Mouse (Mus musculus): ENCODE data around the gene Sav1.

Gene Sav1

DNA sequence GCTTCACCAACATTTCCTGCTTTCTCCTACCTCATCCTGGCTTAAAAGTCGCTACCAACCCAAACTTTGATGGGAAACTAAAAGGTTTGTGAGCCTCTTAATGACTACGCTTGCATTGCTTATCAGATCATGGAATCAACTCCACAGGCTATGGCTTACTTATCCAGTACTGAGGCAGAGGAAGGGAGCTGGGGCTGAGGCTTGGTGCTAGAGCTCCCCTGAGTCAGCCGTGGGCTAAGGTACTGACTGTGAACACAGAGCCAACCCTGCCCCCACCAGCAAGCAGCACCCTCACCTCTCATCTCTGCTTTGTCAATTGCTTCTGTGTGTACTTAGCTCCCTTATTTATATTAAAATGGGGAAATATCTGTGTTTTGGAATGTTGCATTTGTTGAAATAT, 39.3 kb downstream of the Sav1 start:
- DNase-seq = no peak

DNA sequence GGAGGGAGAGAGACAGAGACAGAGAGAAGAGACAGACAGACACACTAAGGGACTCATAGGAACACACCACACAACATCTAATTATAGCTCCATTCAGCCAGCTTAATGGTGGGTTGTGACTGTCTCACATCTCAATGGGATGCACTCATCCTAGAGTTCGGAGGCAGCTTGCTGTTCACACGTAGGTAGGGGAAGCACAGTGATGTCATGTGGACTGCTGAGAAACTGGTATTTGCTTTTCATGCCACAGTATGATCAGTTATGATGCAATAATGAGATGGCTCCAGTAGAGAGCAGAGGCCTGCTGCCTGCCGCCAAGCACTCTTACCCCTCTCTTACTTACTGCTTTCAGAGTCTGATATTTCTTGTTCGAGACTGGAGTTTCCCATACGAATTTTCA, 40.9 kb downstream of the Sav1 start:
- DNase-seq = no peak

DNA sequence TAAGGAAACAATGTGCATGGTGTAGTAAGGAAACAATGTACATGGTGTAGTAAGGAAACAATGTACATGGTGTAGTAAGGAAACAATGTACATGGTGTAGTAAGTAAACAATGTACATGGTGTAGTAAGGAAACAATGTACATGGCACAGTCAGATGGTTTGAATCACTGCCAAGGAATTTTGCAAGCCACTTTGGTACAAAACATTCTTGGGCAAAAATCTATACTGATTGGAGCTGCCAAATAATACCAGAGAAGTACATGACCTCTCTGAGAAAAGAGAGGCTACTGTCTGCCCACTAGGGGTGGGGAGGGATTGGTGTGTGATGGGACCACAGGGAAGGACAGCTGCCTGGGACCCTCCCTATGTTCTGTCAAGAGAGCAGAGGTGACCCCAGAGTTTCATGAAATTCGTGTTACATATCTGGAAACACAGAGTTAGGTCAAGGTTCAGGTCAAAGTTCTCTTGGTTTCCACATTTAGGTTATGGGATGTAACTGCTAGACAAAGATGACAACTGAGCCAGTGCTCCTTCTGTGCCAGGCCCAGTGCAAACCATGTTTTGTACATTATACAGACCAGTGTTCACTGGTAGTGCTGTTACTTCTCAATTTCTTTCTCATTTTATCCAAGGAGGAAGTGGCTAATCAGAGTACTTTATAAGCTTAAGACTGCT, 45.0 kb downstream of the Sav1 start:
- no peak for DNase-seq

DNA sequence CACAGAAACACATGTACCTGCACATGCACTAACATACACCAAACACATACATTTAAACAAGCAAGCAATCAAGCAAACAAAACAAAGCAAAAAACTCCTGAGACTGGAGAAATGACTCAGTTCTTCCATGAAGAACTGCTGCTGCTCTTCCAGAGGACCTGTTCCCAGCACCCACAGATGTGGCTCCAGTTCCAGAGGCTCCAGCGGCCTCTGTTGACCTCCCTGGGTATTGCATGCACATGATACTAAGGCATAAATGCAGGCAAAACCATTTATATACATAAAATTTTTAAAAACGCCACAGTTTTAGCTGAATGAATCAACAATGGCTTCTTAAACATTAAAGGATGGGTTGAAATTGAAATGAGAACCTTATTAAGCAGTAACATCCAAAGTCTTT, 47.5 kb downstream of the Sav1 start:
- DNase-seq = peak; percentile 12

DNA sequence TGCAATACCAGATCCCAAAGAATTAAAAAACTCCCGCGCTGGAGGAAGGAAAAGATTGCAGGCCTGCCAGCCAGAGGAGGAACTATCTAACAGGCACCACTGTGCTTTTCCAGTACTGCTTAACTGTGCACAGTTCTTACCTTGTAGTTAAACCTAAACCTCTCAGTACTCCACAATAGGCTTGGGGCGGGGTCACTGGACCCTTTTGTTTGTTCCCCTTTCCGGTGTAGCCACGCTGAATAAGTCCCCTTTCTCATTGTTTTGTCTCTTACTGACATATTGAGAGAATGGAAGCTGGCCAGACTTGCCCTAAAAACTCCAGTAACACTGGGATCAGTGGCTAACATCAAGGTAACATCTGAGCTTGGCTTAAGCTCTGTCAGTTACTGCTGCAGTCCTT, 49.1 kb downstream of the Sav1 start:
- no peak for DNase-seq

DNA sequence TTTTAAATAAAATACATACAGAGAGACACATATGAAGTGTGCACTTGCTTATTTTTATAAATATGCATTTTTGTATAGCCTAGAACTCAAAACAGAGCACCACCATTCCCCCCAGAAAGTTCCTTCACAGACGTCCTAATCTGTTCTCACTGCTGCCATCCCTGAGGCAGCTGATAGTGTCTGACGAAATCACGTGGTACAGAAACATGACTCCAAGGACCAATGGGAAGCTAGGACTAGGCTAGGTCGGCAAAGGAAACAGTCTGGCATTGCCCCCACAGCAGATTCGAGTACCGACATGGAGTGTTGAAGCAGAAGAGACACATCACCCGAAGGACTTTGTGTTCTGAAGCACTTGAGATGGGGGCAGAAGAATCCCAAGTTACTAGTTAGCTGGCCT, 60.1 kb downstream of the Sav1 start:
- no peak for DNase-seq

DNA sequence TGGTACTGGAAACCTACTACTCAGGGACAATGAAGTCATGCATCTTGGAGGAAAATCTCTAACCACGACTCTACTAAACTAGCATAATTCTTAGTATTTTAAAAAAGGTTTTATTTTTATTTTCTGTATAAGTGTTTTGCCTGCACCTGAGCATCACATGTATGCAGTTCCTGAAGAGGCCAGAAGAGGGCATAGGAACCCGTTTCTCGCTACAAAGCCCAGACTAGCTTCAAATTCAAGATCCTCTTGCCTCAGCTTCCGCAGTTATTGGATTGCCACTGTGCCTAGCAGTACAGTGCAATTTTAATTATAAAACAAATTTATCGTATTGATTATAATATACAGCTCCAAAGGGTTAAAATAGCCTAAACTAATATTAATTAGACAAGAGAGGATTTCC, 62.8 kb downstream of the Sav1 start:
- DNase-seq = peak; percentile 27

DNA sequence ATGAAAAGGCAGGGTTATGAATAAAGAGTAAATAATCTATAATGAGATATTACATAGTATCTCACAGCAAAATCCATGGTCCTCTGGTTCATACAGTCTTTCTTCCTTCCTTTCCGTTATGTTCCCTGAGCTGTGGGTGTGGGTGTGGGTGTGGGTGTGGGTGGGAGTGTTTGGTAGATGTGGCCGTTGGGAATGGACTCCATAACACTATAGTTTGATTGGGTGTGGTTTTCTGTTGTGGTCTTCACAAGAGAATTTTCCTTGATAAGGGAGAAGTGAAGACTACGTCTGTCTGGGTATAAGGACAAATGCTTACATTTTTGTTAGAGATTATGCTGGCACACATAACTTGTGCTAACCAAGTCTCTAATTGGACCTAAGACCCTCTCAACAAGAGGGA, 63.2 kb downstream of the Sav1 start:
- no peak for DNase-seq

DNA sequence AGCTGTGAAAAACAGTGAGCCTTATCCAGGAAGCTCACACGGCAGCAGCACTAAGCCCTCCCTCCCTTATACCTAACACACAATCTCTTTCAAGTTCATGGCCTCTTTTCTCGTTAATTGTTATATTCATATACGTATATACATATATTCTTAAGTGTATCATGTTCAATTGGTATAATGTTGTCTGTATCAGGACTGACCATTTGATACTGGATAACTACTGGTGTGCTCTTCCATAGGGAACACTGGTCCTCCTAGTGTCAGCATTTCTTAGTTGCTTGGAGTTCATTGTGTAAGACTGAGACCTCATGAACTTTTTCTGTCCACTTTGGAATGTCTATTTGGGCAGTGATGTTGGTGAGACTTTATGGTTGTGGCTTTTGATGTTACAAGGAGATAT, 63.7 kb downstream of the Sav1 start:
- no peak for DNase-seq

DNA sequence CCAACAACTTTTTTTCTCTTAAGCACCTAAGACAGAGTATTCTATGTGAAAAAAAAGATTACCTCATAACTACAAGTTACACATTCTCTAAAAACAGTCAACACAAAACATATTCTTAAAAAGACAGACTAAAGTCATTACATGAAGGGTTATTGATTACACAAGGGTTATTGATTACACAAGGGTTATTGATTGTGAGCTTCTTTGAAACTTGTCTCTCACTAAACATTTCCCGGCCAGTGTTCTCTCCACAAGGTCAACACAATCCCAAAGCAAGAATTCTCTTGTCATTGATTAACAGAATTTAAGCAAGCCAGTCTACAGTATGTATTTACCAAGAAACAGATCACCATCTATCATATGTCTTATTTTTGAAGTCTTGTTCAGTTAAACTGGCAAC, 64.7 kb downstream of the Sav1 start:
- no peak for DNase-seq

DNA sequence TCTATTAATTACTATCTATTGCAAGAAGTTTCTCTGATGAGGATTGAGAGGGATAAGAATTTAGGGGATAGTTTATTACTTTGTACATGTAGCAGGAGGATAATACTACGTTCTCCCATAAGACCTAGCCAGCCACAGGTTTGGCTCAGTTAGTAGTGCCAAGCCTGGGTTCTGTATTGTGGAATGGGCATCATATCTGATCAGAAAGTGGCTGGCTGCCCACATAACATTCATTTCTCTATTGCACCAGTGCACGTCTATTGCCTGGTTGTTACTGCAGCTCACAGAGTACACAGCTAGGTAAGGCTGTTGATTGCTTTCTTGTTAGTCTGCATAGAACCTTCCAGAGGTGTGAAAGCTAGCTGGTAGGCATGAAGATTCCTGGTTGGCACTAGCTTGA, 68.9 kb downstream of the Sav1 start:
- no peak for DNase-seq

Data from right cerebral cortex, postnatal 4 days (tissue).